Comparison of ENCODE assay signal across 23 mouse cellular contexts in the genomic region with DNA sequence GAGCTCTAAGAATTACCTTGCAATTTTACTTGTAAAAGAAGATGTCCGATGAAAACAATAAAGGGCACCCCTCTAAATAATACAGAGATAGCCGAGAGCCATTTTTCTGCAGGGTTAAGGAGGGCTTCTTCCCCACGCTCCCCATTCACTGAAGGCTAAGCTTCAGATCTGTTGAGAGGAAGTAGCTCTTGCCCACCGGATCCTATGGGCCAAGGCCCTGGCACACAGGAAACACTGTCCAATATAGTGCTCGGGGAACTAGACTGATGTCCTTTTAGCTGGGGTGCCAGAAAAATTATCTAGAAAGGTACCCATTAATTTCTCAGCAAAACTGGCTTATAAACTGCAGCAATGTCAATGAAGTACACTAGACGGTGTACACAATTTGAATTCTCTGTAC.
DNase-seq lines count a peak whose midpoint lies in the region; ATAC-seq and TF ChIP-seq lines count a peak whose summit lies in the region.
"Had no signal": no experiment of that assay in that cellular context is flagged by ENCODE, and none has a peak within 500 bp of the region (broad histone marks: within the 10 kb centered on the region; RNA-seq: fewer than 3 reads in every experiment).

No protein-coding gene starts in this region.

- H3K79me2 ChIP-seq in CH12.LX (replicated peaks; ENCODE audit: control insufficient read depth, extremely low read depth, insufficient read depth, poor library complexity, severe bottlenecking): 0 out of 2 replicates have a peak, but pooled peaks cover 3% of the 10 kb centered on the region

- H3K27me3 ChIP-seq in kidney, embryonic 14.5 days (ENCODE audit: control insufficient read depth, insufficient read depth, low read length): no peaks in the 10 kb centered on the region
- no peaks in the 10 kb centered on the region for H3K27me3 ChIP-seq in CH12.LX (replicated peaks)
- H3K27me3 ChIP-seq: forebrain, embryonic 13.5 days; hindbrain, embryonic 13.5 days; intestine, embryonic 15.5 days; Patski had no signal

- DNase-seq in kidney, postnatal 4 days: no peak
- no peak for DNase-seq in CH12.LX (ENCODE audit: extremely low read depth)
- DNase-seq in cerebellum, postnatal 36 days: no peak
- DNase-seq in lung, postnatal 36 days: no peak
- DNase-seq: adrenal gland, postnatal 14 days; cerebellum, adult 11 months; cerebellum, adult 2 months; cerebellum, adult 9-11 months; cerebellum, postnatal 25 days; gastrocnemius, postnatal 10 days; gastrocnemius, postnatal 36 days; heart, adult 18-20 months had no signal

- in situ Hi-C loops in CH12.LX (cut with MboI; ENCODE audit: low pct_ligation_motif_present, low pct_unique_long_range_greater_than_20kb, low sequenced_read_pairs): no loop called here

- H3K36me3 ChIP-seq in kidney, embryonic 14.5 days (ENCODE audit: control insufficient read depth, insufficient read depth, low read length): peaks cover 32% of the 10 kb centered on the region
- H3K36me3 ChIP-seq in CH12.LX (replicated peaks in 1 of 2; ENCODE audit: control insufficient read depth in 1 of 2, insufficient read depth in 1 of 2, low read length in 1 of 2): peaks cover 7 to 38% of the 10 kb centered on the region in 2 experiments

- TF ChIP-seq POLR2A in CH12.LX (IDR thresholded peaks at IDR 0.05; ENCODE audit: low read depth, low read length): no peak

- no peak for TF ChIP-seq CTCF in CH12.LX (conservative IDR thresholded peaks at IDR 0.05 in 1 of 2, IDR thresholded peaks at IDR 0.05 in 1 of 2; ENCODE audit: low read depth in 2 of 2, low read length in 2 of 2)

- no peak overlapping the region for H3K4me3 ChIP-seq in kidney, embryonic 14.5 days (ENCODE audit: low read length)
- H3K4me3 ChIP-seq in CH12.LX (replicated peaks in 1 of 3; ENCODE audit: low read depth in 2 of 3, low read length in 2 of 3, poor library complexity in 1 of 3): no peak overlapping the region
- H3K4me3 ChIP-seq: forebrain, embryonic 10.5 days; forebrain, embryonic 13.5 days; hindbrain, embryonic 10.5 days; hindbrain, embryonic 13.5 days; intestine, embryonic 15.5 days had no signal

- TF ChIP-seq EP300 in CH12.LX (IDR thresholded peaks at IDR 0.05; ENCODE audit: low read length): no peak

- 0 out of 2 replicates have a peak overlapping the region, but pooled peaks have one; percentile 19 for H3K27ac ChIP-seq in kidney, embryonic 14.5 days (ENCODE audit: low read depth, low read length)
- H3K27ac ChIP-seq in CH12.LX (ENCODE audit: insufficient read depth, low read depth): no peak overlapping the region
- H3K27ac ChIP-seq: forebrain, embryonic 10.5 days; forebrain, embryonic 13.5 days; hindbrain, embryonic 10.5 days; hindbrain, embryonic 13.5 days; intestine, embryonic 15.5 days had no signal

- no peaks in the 10 kb centered on the region for H3K4me1 ChIP-seq in kidney, embryonic 14.5 days (ENCODE audit: control insufficient read depth, insufficient read depth, low read length)
- peaks cover 2 to 17% of the 10 kb centered on the region in 2 experiments for H3K4me1 ChIP-seq in CH12.LX (ENCODE audit: control insufficient read depth in 1 of 2, insufficient read depth in 2 of 2)
- H3K4me1 ChIP-seq: forebrain, embryonic 10.5 days; forebrain, embryonic 13.5 days; hindbrain, embryonic 10.5 days; intestine, embryonic 15.5 days had no signal

- no peaks in the 10 kb centered on the region for H3K9me3 ChIP-seq in kidney, embryonic 14.5 days (ENCODE audit: control insufficient read depth, low read length)
- no peaks in the 10 kb centered on the region for H3K9me3 ChIP-seq in CH12.LX (replicated peaks; ENCODE audit: low read length)
- H3K9me3 ChIP-seq: forebrain, embryonic 10.5 days; forebrain, embryonic 13.5 days; G1E; hindbrain, embryonic 10.5 days; hindbrain, embryonic 13.5 days; intestine, embryonic 15.5 days had no signal

- H3K4me2 ChIP-seq in kidney, embryonic 14.5 days (replicated peaks; ENCODE audit: low read depth, low read length): no peak overlapping the region
- H3K4me2 ChIP-seq in CH12.LX (ENCODE audit: insufficient read depth, low read depth, poor library complexity, severe bottlenecking): no peak overlapping the region
- H3K4me2 ChIP-seq: forebrain, embryonic 13.5 days; hindbrain, embryonic 13.5 days; intestine, embryonic 15.5 days had no signal

- TF ChIP-seq RAD21 in CH12.LX (IDR thresholded peaks at IDR 0.05; ENCODE audit: low read depth, low read length): no peak

- 84% methylated on average over 6 of the region's 6 CpGs for WGBS in kidney, embryonic 14.5 days

- dilution Hi-C loops in CH12.LX (cut with MboI; ENCODE audit: extremely low pct_ligation_motif_present, extremely low pct_unique_long_range_greater_than_20kb, low sequenced_read_pairs): no loop called here

- no peak for ATAC-seq in kidney, embryonic 14.5 days (ENCODE audit: low FRiP score, low TSS enrichment)
- peak; percentile 62 for ATAC-seq in granulocyte monocyte progenitor cell, adult 5-6 weeks (replicated peaks; ENCODE audit: poor library complexity, severe bottlenecking)
- ATAC-seq: forebrain, embryonic 13.5 days; forebrain, embryonic 16.5 days; hindbrain, embryonic 16.5 days; intestine, embryonic 15.5 days; Patski had no signal

- H3K9ac ChIP-seq in kidney, embryonic 14.5 days (ENCODE audit: low read depth, low read length): no peak overlapping the region
- H3K9ac ChIP-seq in CH12.LX (ENCODE audit: insufficient read depth, low read depth): peak overlapping the region; percentile 54; the same call in 1 of the 2 replicates
- H3K9ac ChIP-seq: forebrain, embryonic 13.5 days; hindbrain, embryonic 13.5 days; intestine, embryonic 15.5 days had no signal

TF ChIP-seq in CH12.LX, 34 proteins besides CTCF, POLR2A, EP300 and RAD21:
- TF ChIP-seq MAX (IDR thresholded peaks at IDR 0.05; ENCODE audit: low read length) (no peak), E2F4 (IDR thresholded peaks at IDR 0.05; ENCODE audit: insufficient replicate concordance, low read depth, low read length) (no peak), ZMIZ1 (IDR thresholded peaks at IDR 0.05; ENCODE audit: low read depth, low read length) (no peak), CHD1 (IDR thresholded peaks at IDR 0.05; ENCODE audit: low read depth, low read length) (no peak), USF1 (IDR thresholded peaks at IDR 0.05; ENCODE audit: low read depth, low read length) (no peak), POLR2AphosphoS2 (IDR thresholded peaks at IDR 0.05; ENCODE audit: low read depth, low read length) (no peak), USF2 (conservative IDR thresholded peaks at IDR 0.05; ENCODE audit: low read depth, low read length) (no peak), NELFE (IDR thresholded peaks at IDR 0.05; ENCODE audit: low read depth, low read length) (no peak), NRF1 (IDR thresholded peaks at IDR 0.05; ENCODE audit: low read depth, low read length) (no peak), GABPA (IDR thresholded peaks at IDR 0.05; ENCODE audit: insufficient replicate concordance, low read depth, low read length) (no peak), MXI1 (IDR thresholded peaks at IDR 0.05; ENCODE audit: low read depth, low read length) (no peak)
TF ChIP-seq in CH12.LX: peak in this region for 0.
